Mouse (Mus musculus): ENCODE measurements around the gene Nup43. TPM values are rescaled to one million over a fixed set of nuclear protein-coding genes. Genes with fewer than 3 reads are reported as not detected.

Gene Nup43
- polyA plus RNA-seq, 1 experiment from 2014 or later, result 30.3 TPM

GRCm38 (mm10) chr10:7715056-7715455 is 47.8 kb downstream of the Nup43 start:
- Histone ChIP-seq H3K9ac (ENCODE audit: low read depth, low read length) (no peak overlapping the region), H3K4me2 (ENCODE audit: low read length) (no peak overlapping the region), H3K27me3 (replicated peaks; ENCODE audit: control insufficient read depth, insufficient read depth, low read length) (no peaks in the 10 kb centered on the region), H3K36me3 (ENCODE audit: control insufficient read depth, insufficient read depth, low read length) (peaks cover 15% of the 10 kb centered on the region), H3K9me3 (ENCODE audit: control insufficient read depth, low read length) (no peaks in the 10 kb centered on the region), H3K4me1 (ENCODE audit: control insufficient read depth, insufficient read depth, low read depth, low read length) (no peaks in the 10 kb centered on the region), H3K27ac (ENCODE audit: low read depth, low read length) (no peak overlapping the region), H3K4me3 (ENCODE audit: low read length) (no peak overlapping the region)
- 73% methylated on average over 7 of the region's 7 CpGs for WGBS
- no peak for ATAC-seq

GRCm38 (mm10) chr10:7725751-7726500 is 58.6 kb downstream of the Nup43 start, which contains the start of gene Katna1:
TSS of gene Katna1 (plus strand) at chr10:7726000.
- ATAC-seq, result peak; percentile 99
- H3K9ac ChIP-seq (ENCODE audit: low read depth, low read length), result peak within 1 kb of the TSS; percentile 78
- WGBS, result under 1% methylated on average over 49 of the region's 49 CpGs

GRCm38 (mm10) chr10:7726501-7726812 is 59.2 kb downstream of the Nup43 start:
- no peak for ATAC-seq
- H3K4me3 ChIP-seq (ENCODE audit: low read length), result peak overlapping the region; percentile 88
- H3K9me3 ChIP-seq (ENCODE audit: control insufficient read depth, low read length), result no peaks in the 10 kb centered on the region
- WGBS, result 0% methylated on average over 8 of the region's 8 CpGs
- peak overlapping the region; percentile 78 for H3K9ac ChIP-seq (ENCODE audit: low read depth, low read length)
- peak overlapping the region; percentile 84; the same call in 1 of the 2 replicates for H3K27ac ChIP-seq (ENCODE audit: low read depth, low read length)
- no peaks in the 10 kb centered on the region for H3K27me3 ChIP-seq (replicated peaks; ENCODE audit: control insufficient read depth, insufficient read depth, low read length)
- peak overlapping the region; percentile 93 for H3K4me2 ChIP-seq (ENCODE audit: low read length)
- H3K4me1 ChIP-seq (ENCODE audit: control insufficient read depth, insufficient read depth, low read depth, low read length), result peaks cover 9% of the 10 kb centered on the region
- no peaks in the 10 kb centered on the region for H3K36me3 ChIP-seq (ENCODE audit: control insufficient read depth, insufficient read depth, low read length)

More at GRCm38 (mm10) chr10:7725751-7726500, 58.6 kb downstream of the Nup43 start, which contains the start of gene Katna1:
- peak within 1 kb of the TSS; percentile 84 for H3K27ac ChIP-seq (ENCODE audit: low read depth, low read length)
- H3K4me3 ChIP-seq (ENCODE audit: low read length), result peak within 1 kb of the TSS; percentile 88
- H3K4me2 ChIP-seq (ENCODE audit: low read length), result peak within 1 kb of the TSS; percentile 93
- H3K4me1 ChIP-seq (ENCODE audit: control insufficient read depth, insufficient read depth, low read depth, low read length), result peaks cover 9% of the 10 kb centered on the region
- H3K36me3 ChIP-seq (ENCODE audit: control insufficient read depth, insufficient read depth, low read length), result no peaks in the 10 kb centered on the region
- no peaks in the 10 kb centered on the region for H3K9me3 ChIP-seq (ENCODE audit: control insufficient read depth, low read length)
- H3K27me3 ChIP-seq (replicated peaks; ENCODE audit: control insufficient read depth, insufficient read depth, low read length), result no peaks in the 10 kb centered on the region

DNA sequence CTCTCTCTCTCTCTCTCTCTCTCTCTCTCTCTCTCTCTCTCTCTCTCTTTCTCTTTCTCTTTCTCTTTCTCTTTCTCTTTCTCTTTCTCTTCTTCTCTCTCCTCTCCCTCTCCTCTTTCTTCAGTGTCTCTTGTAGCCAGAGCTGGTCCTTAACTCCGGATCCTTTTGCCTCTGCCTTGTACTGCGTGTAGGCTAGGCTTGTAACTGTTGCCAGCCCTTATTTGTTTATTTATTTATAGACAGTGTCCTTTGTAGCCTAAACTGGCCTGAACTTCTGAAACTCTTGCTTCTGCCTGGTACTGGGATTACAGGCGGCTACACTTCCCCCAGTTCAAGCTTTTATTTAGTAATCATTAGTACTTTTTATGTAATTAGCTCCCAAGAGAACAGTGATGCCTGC is 59.7 kb downstream of the Nup43 start:
- 27% methylated on average over 3 of the region's 3 CpGs for WGBS
- no peaks in the 10 kb centered on the region for H3K36me3 ChIP-seq (ENCODE audit: control insufficient read depth, insufficient read depth, low read length)
- H3K27me3 ChIP-seq (replicated peaks; ENCODE audit: control insufficient read depth, insufficient read depth, low read length), result no peaks in the 10 kb centered on the region
- no peak for ATAC-seq
- H3K27ac ChIP-seq (ENCODE audit: low read depth, low read length), result no peak overlapping the region
- peaks cover 9% of the 10 kb centered on the region for H3K4me1 ChIP-seq (ENCODE audit: control insufficient read depth, insufficient read depth, low read depth, low read length)
- H3K4me2 ChIP-seq (ENCODE audit: low read length), result peak overlapping the region; percentile 93
- no peak overlapping the region for H3K9ac ChIP-seq (ENCODE audit: low read depth, low read length)
- no peaks in the 10 kb centered on the region for H3K9me3 ChIP-seq (ENCODE audit: control insufficient read depth, low read length)
- peak overlapping the region; percentile 88 for H3K4me3 ChIP-seq (ENCODE audit: low read length)

Other genes with a start within 250 kb of the Nup43 start
- gene Ulbp1, start 193.9 kb upstream of the Nup43 start, polyA plus RNA-seq (2015; fragmentation: Nextera tagmentation; extraction: Ambion mirVana), result 0.31 and 1.6 TPM in 2 replicates
- gene Lrp11, start 77.7 kb upstream of the Nup43 start, polyA plus RNA-seq (2015; fragmentation: Nextera tagmentation; extraction: Ambion mirVana), result 41.3 TPM in 2 replicates
- 189 and 209 TPM in 2 replicates for gene Pcmt1, start 13.6 kb downstream of the Nup43 start, polyA plus RNA-seq (2015; fragmentation: Nextera tagmentation; extraction: Ambion mirVana)
- gene Lats1, start 13.7 kb downstream of the Nup43 start, polyA plus RNA-seq (2015; fragmentation: Nextera tagmentation; extraction: Ambion mirVana), result 7.6 and 9.2 TPM in 2 replicates
- 26.2 and 26.6 TPM in 2 replicates for gene Katna1, start 58.5 kb downstream of the Nup43 start, polyA plus RNA-seq (2015; fragmentation: Nextera tagmentation; extraction: Ambion mirVana)
- gene Ginm1, start 125.3 kb downstream of the Nup43 start, polyA plus RNA-seq (2015; fragmentation: Nextera tagmentation; extraction: Ambion mirVana), result 57.2 and 57.5 TPM in 2 replicates
- gene Ppil4, start 125.4 kb downstream of the Nup43 start, polyA plus RNA-seq (2015; fragmentation: Nextera tagmentation; extraction: Ambion mirVana), result 42.8 and 46.8 TPM in 2 replicates
- 0.15 and 0.21 TPM in 2 replicates for gene Zc3h12d, start 165.0 kb downstream of the Nup43 start, polyA plus RNA-seq (2015; fragmentation: Nextera tagmentation; extraction: Ambion mirVana)